Mouse (Mus musculus) cerebellum, adult 18-20 months (tissue): ENCODE measurements around the gene Neurl4.
"Not testable (repeated sequence)": the region's sequence is repeated elsewhere in the genome, so short reads cannot be mapped to it uniquely, and the experiment has no call there.

Experiments used
- DNase-seq, 2 experiments: peaks; one replicate each; pipeline ENCODE4 v3.0.0; 2021

The Neurl4 gene

DNA sequence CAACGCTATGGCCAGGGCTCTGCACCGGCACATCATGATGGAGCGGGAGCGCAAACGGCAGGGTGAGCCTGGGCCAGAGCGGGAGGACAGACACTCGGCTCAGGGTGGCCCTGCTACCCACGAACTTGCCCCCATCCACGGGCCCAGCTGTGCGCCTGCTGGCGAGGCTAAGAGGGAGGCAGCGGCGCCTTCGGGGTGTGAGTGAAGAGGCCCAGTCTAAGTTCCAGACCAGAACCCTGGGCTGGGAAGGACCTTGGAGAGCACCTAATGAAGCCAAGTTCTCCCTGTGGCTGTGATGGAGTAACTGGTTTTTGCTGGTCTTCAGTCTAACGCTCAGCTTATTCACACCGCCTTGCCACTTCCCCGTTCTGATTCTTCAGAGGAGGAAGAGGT is 13.5 kb downstream of the Neurl4 start:
- DNase-seq, result no peak

- DNase-seq, result no peak
These were observed 14.1 kb downstream of the Neurl4 start for GRCm38 (mm10) chr11:69914917-69915430.

GRCm38 (mm10) chr11:69915667-69916627 is 15.1 kb downstream of the Neurl4 start:
- no peak for DNase-seq

GRCm38 (mm10) chr11:69916652-69917378 is 15.9 kb downstream of the Neurl4 start:
- not testable (repeated sequence) for DNase-seq

DNA sequence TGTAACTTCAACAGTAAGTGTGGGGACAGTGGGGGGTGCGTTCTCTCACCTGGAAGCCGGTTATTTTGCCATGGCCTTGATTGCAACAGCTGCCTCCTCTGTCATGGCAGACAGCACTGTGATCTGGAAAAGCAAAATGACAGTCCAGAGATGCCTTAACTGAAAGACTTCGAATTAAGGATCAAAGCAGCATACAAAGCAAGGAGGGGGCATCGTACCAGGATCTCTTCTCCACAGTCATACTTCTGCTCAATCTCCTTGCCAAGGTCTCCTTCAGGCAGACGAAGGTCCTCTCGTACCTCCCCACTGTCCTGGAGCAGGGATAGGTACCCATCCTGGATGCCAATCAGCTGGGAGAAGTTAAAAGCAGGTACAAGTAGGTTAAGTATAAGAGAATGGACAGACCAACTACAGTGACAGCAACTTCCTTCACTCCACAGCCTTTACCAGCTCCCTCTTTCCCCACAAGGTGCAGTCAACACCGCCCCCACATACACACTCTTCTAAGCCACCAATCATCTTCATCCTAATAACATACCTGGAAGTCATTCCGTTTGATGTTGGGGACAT is 16.6 kb downstream of the Neurl4 start:
- DNase-seq, result no peak

DNA sequence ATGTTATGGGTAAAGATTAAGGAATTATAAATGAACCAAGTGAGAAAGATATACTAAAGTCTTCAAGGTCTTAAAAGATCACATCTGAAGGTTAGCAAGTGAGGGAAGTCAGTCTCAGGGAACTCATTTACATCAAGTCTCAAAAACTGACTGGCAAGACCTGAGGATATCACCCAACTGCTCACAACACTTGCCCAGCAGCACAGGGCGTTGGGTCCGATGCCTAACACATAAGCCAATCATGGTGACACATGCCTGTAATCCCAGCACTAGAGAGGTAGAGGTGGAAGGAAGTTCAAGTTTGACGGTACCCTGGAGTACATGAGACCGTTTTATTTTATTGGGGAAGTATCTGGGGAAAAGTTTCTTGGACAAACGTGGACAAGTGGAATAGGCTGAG is 17.2 kb downstream of the Neurl4 start:
- DNase-seq, result no peak

GRCm38 (mm10) chr11:69919053-69919452 is 18.2 kb downstream of the Neurl4 start:
- DNase-seq, result no peak

GRCm38 (mm10) chr11:69919661-69920265 is 18.9 kb downstream of the Neurl4 start:
- peak; percentile 39 to 54 for DNase-seq

DNA sequence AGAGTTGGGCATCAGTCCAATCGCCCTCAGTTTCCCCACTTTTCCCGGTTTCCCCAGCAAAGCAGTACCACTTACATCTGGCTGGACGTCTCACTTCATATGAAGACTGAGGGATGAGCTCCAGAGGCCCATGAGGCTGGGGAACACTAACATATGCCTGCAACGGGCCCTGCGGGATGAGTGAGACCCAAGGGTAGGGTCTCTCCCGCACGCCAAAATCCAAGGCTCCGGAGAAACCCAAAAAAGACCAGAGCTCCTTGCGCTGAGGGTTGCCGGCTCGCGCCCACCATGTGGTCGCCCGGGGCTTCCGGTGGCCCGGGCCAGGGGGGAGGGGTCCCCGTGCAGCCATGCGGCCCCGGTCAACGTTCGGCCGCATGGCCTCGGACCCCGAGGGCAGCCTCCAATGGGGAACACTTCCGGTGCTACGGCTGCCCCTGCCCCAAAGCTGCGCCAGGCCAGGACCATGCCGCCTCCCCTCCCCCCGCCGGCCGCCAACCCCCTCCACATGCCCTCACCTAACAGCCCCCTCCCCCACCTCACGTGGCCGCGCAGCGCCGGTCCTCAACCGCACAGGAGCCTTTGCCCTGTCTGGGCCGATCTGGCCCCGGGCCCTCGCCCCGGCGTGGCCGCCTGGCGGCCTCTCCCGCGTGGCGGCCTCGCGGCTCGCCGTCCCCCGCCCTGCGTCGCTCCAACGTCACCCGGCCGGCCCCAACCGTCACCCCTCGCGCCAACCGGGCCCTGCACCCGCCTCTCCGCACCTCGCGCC is 19.6 kb downstream of the Neurl4 start:
- DNase-seq, result peak in 1 of 2 experiments; percentile 22

DNA sequence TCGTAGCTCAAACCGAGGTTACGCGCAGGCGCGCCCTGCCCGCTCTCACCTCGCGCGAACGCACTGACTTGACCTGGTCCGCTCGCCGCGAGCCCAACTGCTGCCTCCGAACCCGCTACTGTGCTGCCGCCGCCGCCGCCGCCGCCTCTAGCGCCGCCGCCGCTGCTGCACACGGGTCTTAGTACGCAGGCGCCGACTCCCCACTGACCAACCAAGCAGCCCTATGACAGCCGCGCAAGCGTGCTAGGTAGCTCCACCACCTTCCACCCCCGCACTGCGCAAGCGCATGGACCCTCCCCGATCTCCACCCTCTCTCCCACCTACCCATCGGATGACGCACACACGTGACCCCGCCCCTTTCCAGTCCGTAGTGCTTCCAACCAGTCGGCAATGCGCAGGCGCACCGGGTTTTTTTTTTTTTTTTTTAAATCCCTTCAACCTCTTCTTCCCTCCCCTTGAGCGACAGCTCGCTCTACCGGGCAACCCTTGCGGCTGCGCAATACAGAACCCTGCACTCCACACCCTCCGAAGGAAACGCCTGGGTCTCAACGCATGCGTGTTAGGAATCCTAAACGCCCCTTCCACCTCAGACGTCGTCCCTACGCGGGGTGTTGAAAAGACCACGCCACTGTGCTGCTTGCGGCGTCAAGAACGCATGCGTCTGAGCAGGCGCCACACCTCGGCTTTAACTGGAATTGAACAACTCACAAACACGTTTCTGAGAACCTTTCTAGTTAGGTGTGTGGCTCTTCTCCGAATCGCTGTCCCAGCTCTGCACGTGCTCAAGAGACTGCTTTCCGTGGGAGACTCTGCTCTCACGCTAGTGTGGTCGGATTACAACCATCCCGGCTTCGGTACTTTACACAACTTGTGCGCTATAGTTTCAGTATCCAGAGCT is 20.5 kb downstream of the Neurl4 start, which contains the start of gene Eif5a:
Gene Eif5a (minus strand): TSS at position 845 of the 898 bp plus-strand sequence.
- peak; percentile 100 for DNase-seq

DNA sequence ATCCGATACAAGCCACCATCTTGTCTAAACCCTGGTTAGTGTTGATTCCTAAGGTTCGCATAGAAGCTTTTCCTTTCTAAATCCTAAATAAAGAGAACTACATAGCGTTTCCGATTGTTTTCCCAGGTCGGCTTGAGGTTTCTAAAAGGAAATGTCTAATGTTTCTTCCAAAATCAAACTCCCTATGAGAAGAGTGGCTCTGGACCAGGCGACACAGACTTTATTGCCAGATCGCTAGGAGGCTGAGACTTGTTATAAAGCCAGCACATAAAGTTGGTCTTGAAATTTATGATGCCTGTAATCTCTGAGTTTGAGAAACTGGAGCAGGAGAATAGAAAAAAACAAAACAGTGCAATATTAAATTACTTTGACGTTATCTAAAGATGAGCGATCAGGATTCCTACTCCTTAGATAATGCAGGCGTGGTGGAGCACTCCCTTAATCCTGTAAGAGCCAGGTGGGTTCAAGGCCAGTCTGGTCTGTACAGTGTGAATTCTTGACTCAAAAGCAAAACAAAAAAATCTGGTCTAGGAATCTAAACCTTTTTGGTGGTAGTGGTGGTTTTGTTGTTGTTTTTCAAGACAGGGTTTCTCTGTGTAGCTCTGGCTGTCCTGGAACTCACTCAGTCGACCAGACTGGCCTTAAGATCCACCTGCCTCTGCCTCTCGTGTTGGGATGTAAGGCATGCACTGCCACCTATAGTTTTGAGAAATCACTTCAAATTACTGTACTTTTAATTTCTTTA is 21.3 kb downstream of the Neurl4 start:
- DNase-seq, result no peak

GRCm38 (mm10) chr11:69922796-69923195 is 21.9 kb downstream of the Neurl4 start:
- no peak for DNase-seq

GRCm38 (mm10) chr11:69927501-69927900 is 26.6 kb downstream of the Neurl4 start:
- no peak for DNase-seq

- DNase-seq, result no peak
These were observed 28.8 kb downstream of the Neurl4 start for GRCm38 (mm10) chr11:69929712-69930111.

DNA sequence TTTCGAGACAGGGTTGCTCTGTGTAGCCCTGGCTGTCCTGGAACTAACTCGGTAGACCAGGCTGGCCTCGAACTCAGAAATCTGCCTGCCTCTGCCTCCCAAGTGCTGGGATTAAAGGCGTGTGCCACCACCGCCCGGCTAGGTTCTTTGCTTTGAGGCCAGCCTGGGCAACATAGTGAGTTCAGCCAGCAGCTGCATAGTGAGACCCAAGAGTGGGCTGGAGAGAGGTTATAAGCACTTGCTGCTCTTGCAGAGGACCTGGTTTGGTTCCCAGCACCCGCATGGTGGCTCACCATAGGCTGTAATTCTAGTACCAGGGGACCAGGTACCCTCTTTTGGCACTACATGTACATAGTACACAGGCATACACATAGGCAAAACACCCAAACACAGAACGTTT is 29.3 kb downstream of the Neurl4 start:
- not testable (repeated sequence) for DNase-seq

GRCm38 (mm10) chr11:69930967-69931537 is 30.2 kb downstream of the Neurl4 start:
- DNase-seq, result no peak

GRCm38 (mm10) chr11:69931769-69932168 is 30.9 kb downstream of the Neurl4 start:
- no peak for DNase-seq

- DNase-seq, result no peak
These were observed 31.4 kb downstream of the Neurl4 start for GRCm38 (mm10) chr11:69932254-69932653.

GRCm38 (mm10) chr11:69933066-69933465 is 32.2 kb downstream of the Neurl4 start:
- DNase-seq, result no peak

GRCm38 (mm10) chr11:69934169-69934568 is 33.3 kb downstream of the Neurl4 start:
- peak; percentile 91 to 93 for DNase-seq
